Mouse (Mus musculus) hindbrain, embryonic 14.5 days (tissue): Measurements from ENCODE around the gene Erv3. TPM values are rescaled to one million over a fixed set of nuclear protein-coding genes. Genes with fewer than 3 reads are reported as not detected.
A peak's percentile ranks its signal among the peaks of the same experiment; 100 is the strongest.

Experiments
- ATAC-seq: fragments of 200-750 bp; cut with Nextera tagmentation; 2 replicates; pipeline ENCODE4 v1.8.0; 2017; ENCODE audit warnings: moderate number of reproducible peaks, mild to moderate bottlenecking, moderate TSS enrichment, moderate library complexity; ENCODE audit not compliant: low FRiP score
- DNase-seq: peaks from one replicate; pipeline ENCODE4 v3.0.0-alpha.2; 2015; ENCODE audit warnings: low spot score
- H3K27ac ChIP-seq: fragments of 300-500 bp; sonication (generic); 2 replicates; pipeline ENCODE4 v1.5.1; 2014; ENCODE audit warnings: mild to moderate bottlenecking, moderate library complexity
- H3K27me3 ChIP-seq: fragments of 300-500 bp; sonication (generic); 2 replicates; pipeline ENCODE4 v1.6.1; 2014; ENCODE audit warnings: mild to moderate bottlenecking, low read length, mixed read lengths; ENCODE audit not compliant: control insufficient read depth, insufficient read depth
- H3K36me3 ChIP-seq: fragments of 300-500 bp; sonication (generic); replicated peaks from 2 replicates; pipeline ENCODE4 v1.6.1; 2014; ENCODE audit not compliant: control insufficient read depth, insufficient read depth
- H3K4me1 ChIP-seq: fragments of 300-500 bp; sonication (generic); replicated peaks from 2 replicates; pipeline ENCODE4 v1.6.1; 2014; ENCODE audit warnings: antibody characterized with exemption, low read length, mixed read lengths; ENCODE audit not compliant: control insufficient read depth, insufficient read depth
- H3K4me2 ChIP-seq: fragments of 300-500 bp; sonication (generic); replicated peaks from 2 replicates; pipeline ENCODE4 v1.6.1; 2014; ENCODE audit warnings: mild to moderate bottlenecking, moderate library complexity
- H3K4me3 ChIP-seq: fragments of 300-500 bp; sonication (generic); replicated peaks from 2 replicates; pipeline ENCODE4 v1.5.1; 2014; ENCODE audit warnings: mild to moderate bottlenecking, low read length
- H3K9ac ChIP-seq: fragments of 300-500 bp; sonication (generic); 2 replicates; pipeline ENCODE4 v1.6.1; 2014
- H3K9me3 ChIP-seq: fragments of 300-500 bp; sonication (generic); 2 replicates; pipeline ENCODE4 v1.6.1; 2016; ENCODE audit warnings: low read length; ENCODE audit not compliant: control insufficient read depth
- WGBS: fragments of 180-500 bp; shearing (Covaris S2); extraction: QIAGEN DNeasy Blood & Tissue Kit; methylation state at CpG from one replicate; pipeline ENCODE4 v1.1.7; 2014; 5-methylcytosine and 5-hydroxymethylcytosine counted together
- polyA plus RNA-seq: library from polyadenylated mRNA; unstranded; fragments of >200 nt; fragmentation: Nextera tagmentation; extraction: Ambion mirVana; gene quantifications from 2 replicates; pipeline ENCODE4 v1.2.1, GENCODE M21; 2014

Erv3 gene
- polyA plus RNA-seq, 1 experiment from 2014 or later: 0.07 TPM

DNA sequence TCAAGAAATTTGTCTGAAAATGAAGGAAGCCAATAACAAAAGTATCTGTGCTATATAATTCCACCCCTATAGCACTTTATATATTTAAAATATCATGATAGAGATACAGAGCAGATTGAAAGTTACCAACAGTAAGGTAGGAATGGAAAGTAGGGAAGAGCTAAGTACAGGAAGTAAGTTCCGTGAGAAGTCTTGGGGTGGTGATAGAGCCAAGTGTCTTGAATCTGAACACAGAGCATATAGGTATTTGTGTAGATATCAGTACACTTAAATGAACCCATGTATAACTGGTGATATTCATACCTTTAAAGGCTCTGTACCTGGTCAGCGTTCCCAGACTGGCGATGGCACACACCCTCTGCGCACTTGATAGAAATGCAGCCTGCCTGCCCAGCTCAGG is 9.5 kb downstream of the Erv3 start:
- DNase-seq: no peak
- no peaks in the 10 kb centered on the region for H3K36me3 ChIP-seq
- no peak overlapping the region for H3K4me3 ChIP-seq

DNA sequence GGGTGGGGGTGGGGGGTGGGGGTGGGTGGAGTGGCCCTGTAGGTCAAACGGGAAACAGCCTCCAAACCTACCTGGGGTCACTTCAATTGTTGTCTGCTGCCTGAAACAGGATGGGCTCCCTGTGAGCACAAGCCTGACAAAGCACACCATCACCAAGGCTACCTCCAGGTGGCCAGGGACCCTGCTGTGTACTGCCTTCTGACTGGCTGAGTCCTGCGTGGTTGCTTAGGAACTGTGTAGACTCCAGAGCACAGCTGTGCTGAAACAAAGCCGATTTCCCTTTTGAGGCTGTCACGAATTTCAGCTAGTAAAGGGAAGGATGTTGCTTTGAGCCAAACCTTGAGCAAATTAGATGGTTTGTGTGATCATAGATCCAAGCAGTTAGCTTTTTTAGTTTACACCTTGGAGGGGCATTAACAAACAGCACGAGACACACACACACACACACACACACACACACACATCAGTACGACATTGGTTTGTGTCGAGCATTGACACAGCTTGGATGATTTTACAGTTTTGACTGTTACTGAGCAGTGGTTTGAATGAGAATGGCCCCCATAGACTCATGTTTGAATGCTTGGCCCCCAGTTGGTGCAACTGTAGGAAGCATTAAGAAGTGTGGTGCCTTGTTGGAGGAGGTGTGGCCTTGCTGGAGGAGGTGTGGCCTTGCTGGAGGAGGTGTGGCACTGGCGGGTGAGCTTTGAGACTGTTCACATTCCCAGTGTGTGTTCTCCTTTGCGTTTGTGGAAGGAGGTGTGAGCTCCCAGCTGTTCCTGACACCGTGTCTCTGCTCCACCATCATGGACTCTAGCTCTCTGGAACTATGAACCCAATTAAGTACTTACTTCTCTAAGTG is 11.8 kb downstream of the Erv3 start:
- Histone ChIP-seq H3K9ac (peak overlapping the region; percentile 35; the same call in 1 of the 2 replicates), H3K36me3 (no peaks in the 10 kb centered on the region), H3K27ac (peak overlapping the region; percentile 90), H3K9me3 (no peaks in the 10 kb centered on the region), H3K4me3 (peak overlapping the region; percentile 8), H3K27me3 (no peaks in the 10 kb centered on the region), H3K4me2 (peak overlapping the region; percentile 42), H3K4me1 (peaks cover 27% of the 10 kb centered on the region)
- DNase-seq: peak; percentile 83
- ATAC-seq: peak; percentile 99
- 1% methylated on average over 10 of the region's 10 CpGs for WGBS

More for the DNA sequence above, 9.5 kb downstream of the Erv3 start:
- Histone ChIP-seq H3K9me3 (no peaks in the 10 kb centered on the region), H3K9ac (no peak overlapping the region), H3K27me3 (no peaks in the 10 kb centered on the region), H3K27ac (no peak overlapping the region), H3K4me2 (no peak overlapping the region), H3K4me1 (peaks cover 27% of the 10 kb centered on the region)
- ATAC-seq: no peak
- 95% methylated on average over 4 of the region's 4 CpGs for WGBS

DNA sequence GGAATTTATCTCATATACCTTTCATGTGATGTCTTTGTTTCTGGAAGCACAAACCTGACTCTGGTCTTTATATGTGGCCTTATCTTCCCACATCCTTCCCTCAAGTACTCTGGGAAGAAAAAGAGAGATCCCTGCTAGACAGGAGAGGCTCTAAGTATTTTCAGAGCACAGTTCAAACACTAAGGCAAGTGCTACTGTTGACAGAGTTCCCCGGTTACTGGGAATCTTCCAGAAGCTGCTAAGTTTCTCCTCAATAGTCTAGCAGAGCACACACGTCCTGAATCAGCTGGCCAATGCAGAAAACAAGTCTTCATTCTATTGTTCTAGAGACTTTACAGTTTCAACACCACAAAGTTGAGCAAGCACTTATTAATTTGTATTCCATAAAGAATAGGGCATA is 12.7 kb downstream of the Erv3 start:
- peak overlapping the region; percentile 42 for H3K4me2 ChIP-seq
- peaks cover 27% of the 10 kb centered on the region for H3K4me1 ChIP-seq
- ATAC-seq (no peak), DNase-seq (peak; percentile 36)
- H3K27me3 ChIP-seq: no peaks in the 10 kb centered on the region
- H3K9ac ChIP-seq: peak overlapping the region; percentile 35; the same call in 1 of the 2 replicates
- H3K4me3 ChIP-seq: 0 out of 2 replicates have a peak overlapping the region, but pooled peaks have one; percentile 2
- peak overlapping the region; percentile 90 for H3K27ac ChIP-seq
- WGBS: 38% methylated on average over 2 of the region's 2 CpGs
- no peaks in the 10 kb centered on the region for H3K36me3 ChIP-seq
- H3K9me3 ChIP-seq: no peaks in the 10 kb centered on the region

DNA sequence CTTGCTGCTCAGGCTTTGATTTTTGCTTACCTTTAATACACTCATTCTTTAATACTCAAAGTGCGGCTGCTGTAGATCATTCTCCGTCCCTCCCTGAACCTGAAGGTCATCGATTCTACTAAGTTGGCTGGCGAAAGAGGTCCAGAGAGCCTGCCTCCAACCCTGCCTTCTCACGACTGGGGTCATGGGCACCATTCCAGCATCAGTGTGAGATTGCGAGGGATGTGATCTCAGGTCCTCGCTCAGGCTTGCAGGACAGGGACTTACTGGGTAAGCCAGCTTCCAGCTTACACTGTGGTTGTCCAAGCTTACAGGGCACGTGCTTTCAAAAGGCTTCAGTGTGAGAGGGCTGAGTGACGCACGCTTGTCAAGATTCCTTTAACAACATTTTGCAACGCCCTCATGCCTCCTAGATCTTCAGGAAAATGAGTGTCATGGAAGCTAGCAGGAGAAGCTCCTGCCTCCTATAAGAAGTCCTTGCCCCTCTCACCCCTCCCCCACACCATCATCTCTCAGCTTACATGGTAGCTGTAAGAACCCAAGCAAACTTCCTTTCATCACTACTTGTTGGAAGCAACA is 13.3 kb downstream of the Erv3 start:
- 77% methylated on average over 11 of the region's 11 CpGs for WGBS
- Histone ChIP-seq H3K27ac (peak overlapping the region; percentile 90), H3K4me3 (no peak overlapping the region), H3K9me3 (no peaks in the 10 kb centered on the region), H3K4me2 (peak overlapping the region; percentile 42; the same call in 1 of the 2 replicates), H3K9ac (no peak overlapping the region), H3K4me1 (peaks cover 28% of the 10 kb centered on the region), H3K27me3 (no peaks in the 10 kb centered on the region), H3K36me3 (no peaks in the 10 kb centered on the region)
- DNase-seq: no peak
- ATAC-seq: no peak

DNA sequence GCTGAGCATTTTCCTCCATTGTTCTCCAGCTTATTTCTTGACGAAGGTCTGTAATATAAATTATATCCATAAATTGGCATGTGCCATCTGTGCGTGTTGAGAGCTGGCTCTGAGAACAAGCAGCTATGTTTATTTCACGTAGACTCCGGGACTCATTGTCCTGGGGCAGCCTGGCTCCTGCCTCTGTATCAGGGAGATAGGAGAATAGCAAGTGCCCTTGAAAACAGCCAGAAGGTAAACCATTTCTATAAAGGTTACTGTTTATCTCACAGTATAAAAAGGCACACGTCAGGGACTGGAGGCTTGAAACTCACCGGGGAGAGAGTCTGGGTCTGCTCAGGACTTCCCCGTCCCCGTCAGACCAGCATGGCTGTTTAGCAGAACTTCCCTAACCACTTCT is 13.9 kb downstream of the Erv3 start:
- no peak for DNase-seq

DNA sequence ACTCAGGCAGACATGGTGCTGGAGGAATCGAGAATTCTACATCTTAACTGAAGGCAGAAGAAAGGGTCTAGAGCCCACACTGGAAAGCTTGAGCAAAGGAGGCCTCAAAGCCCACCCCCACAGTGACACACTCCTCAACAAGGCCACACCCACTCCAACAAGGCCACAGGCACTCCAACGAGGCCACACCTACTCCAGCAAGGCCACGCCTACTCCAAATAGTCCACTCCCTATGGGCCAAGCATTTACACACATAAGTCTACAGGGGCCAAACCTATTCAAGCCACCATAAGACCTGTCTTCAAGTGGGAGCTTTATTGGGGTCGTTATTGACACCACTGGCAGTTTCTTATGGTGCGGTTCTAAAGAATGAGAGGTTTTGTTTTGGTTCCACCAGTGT is 17.0 kb downstream of the Erv3 start:
- no peak overlapping the region for H3K4me2 ChIP-seq
- no peak for ATAC-seq
- no peak overlapping the region for H3K9ac ChIP-seq
- H3K27me3 ChIP-seq: no peaks in the 10 kb centered on the region
- peaks cover 26% of the 10 kb centered on the region for H3K4me1 ChIP-seq
- no peak overlapping the region for H3K4me3 ChIP-seq
- H3K27ac ChIP-seq: no peak overlapping the region
- no peaks in the 10 kb centered on the region for H3K36me3 ChIP-seq
- no peaks in the 10 kb centered on the region for H3K9me3 ChIP-seq
- DNase-seq: no peak
- WGBS: 91% methylated on average over 5 of the region's 5 CpGs

More for the DNA sequence above, 13.9 kb downstream of the Erv3 start:
- 65% methylated on average over 8 of the region's 8 CpGs for WGBS
- Histone ChIP-seq H3K4me1 (peaks cover 33% of the 10 kb centered on the region), H3K9me3 (no peaks in the 10 kb centered on the region), H3K4me3 (no peak overlapping the region), H3K9ac (no peak overlapping the region), H3K27ac (peak overlapping the region; percentile 58), H3K36me3 (no peaks in the 10 kb centered on the region), H3K4me2 (no peak overlapping the region), H3K27me3 (no peaks in the 10 kb centered on the region)
- ATAC-seq: no peak

DNA sequence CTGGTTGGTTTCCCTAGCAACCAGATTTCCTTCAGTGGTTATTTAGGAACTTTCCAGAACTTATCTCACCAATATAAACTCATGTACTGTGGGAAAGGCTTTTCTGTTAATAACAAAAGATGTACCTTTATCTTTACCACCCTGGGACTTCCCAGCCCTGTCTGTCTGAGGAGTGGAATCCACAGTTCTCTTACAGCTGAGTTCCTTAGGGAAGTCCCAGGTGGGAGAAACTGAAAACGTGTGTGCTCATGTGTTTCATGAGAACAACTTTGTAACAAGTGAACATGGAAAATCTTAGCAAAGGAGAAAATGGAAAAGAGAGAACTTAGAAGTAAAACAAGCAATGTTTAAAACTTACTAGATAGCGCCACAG is 18.2 kb downstream of the Erv3 start:
- no peak for DNase-seq
- WGBS: 77% methylated on average over 2 of the region's 2 CpGs
- H3K9me3 ChIP-seq: no peaks in the 10 kb centered on the region
- H3K4me1 ChIP-seq: peaks cover 14% of the 10 kb centered on the region
- no peaks in the 10 kb centered on the region for H3K36me3 ChIP-seq
- no peaks in the 10 kb centered on the region for H3K27me3 ChIP-seq
- ATAC-seq: no peak
- H3K27ac ChIP-seq: no peak overlapping the region
- H3K4me2 ChIP-seq: no peak overlapping the region
- no peak overlapping the region for H3K4me3 ChIP-seq
- H3K9ac ChIP-seq: no peak overlapping the region

DNA sequence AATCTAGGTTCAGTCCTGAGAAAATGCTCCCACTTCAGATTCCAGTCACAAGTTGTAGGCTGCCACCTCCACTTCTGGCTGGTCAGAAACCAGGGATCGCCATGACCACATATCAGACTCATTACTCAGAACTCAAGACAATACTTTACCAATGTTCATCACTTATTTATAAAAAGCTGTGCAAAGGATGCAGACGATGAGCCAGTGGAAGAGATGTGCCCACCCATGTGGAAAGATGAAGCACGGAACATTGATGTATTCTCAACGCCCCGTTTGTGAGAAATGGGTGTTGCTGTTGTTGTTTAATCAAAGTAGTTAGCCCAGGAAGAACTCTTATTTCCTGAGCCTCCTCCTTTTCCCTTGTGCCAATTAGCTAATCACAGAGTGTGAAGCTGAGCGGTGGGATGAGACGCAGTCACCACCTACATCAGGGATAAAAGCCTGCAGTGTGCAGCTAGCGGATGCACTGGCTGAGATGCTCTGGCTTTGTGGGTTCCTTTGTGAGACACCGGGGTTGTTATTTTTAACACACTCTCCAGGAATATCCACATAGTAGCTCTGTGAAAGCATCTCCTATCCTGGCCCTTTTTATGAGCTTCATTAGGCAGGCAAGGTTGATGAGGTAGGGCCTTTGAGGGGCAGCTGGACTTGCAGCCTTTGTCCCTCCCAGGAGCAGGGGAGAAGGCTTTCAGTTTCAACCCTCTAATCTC is 18.8 kb downstream of the Erv3 start:
- H3K36me3 ChIP-seq: no peaks in the 10 kb centered on the region
- H3K9ac ChIP-seq: no peak overlapping the region
- ATAC-seq: no peak
- H3K4me3 ChIP-seq: no peak overlapping the region
- no peaks in the 10 kb centered on the region for H3K27me3 ChIP-seq
- WGBS: 50% methylated on average over 9 of the region's 9 CpGs
- H3K9me3 ChIP-seq: no peaks in the 10 kb centered on the region
- H3K4me1 ChIP-seq: peaks cover 8% of the 10 kb centered on the region; the same call in 1 of the 2 replicates
- no peak overlapping the region for H3K4me2 ChIP-seq
- no peak for DNase-seq
- H3K27ac ChIP-seq: 0 out of 2 replicates have a peak overlapping the region, but pooled peaks have one; percentile 35

DNA sequence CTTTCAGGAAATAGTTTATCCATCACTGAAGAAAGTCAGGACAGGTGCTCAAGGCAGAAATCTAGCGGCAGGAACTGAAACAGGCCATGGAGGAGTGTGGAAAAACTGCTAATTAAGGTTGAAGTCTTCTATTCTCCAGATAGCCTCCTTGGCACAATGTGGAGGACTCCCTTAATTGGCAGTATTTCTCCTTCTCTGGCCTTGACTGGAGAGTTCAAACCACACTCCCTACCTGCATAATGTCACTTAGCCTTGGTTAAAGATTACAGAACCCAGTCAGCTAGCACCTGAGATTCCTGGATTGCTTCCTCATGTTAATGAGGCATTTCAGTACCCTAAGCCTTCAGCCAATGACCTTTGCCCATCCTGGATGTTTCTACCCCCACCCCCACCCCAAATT is 25.3 kb downstream of the Erv3 start:
- 100% methylated on average over 1 of the region's 1 CpGs for WGBS
- Histone ChIP-seq H3K4me1 (no peaks in the 10 kb centered on the region), H3K36me3 (no peaks in the 10 kb centered on the region), H3K4me3 (no peak overlapping the region), H3K27ac (no peak overlapping the region), H3K9me3 (peaks cover 11% of the 10 kb centered on the region), H3K27me3 (no peaks in the 10 kb centered on the region), H3K4me2 (no peak overlapping the region), H3K9ac (no peak overlapping the region)
- no peak for DNase-seq
- no peak for ATAC-seq
